Mouse (Mus musculus) MEL (cell line): ENCODE data around the gene Col4a2. TPM values are rescaled to one million over a fixed set of nuclear protein-coding genes. Genes with fewer than 3 reads are reported as not detected.

Source experiments
- DNase-seq: peaks from one replicate; pipeline ENCODE4 v3.0.0; 2011; ENCODE audit warnings: low read depth, low spot score
- H3K27ac ChIP-seq: 2 replicates; pipeline ENCODE4 v1.5.1; 2012; ENCODE audit warnings: low read depth, mild to moderate bottlenecking, control low read depth, low read length, moderate library complexity; ENCODE audit not compliant: control insufficient read depth
- H3K27me3 ChIP-seq, 2 experiments: fragments of 150-350 bp in 1 of 2; sonication (generic) in 1 of 2; 2 replicates each; pipeline ENCODE4 v1.6.1; 2012; ENCODE audit warnings: low read length in 2 of 2, mild to moderate bottlenecking in 2 of 2, improper control_type of control experiment in 1 of 2, moderate library complexity in 1 of 2; ENCODE audit not compliant: insufficient read depth in 2 of 2, control insufficient read depth in 1 of 2
- H3K36me3 ChIP-seq, 2 experiments: 2 replicates each; pipeline ENCODE4 v1.6.1; 2012 to 2014; ENCODE audit warnings: low read length in 2 of 2, improper control_type of control experiment in 1 of 2, inconsistent platforms in 1 of 2, mild to moderate bottlenecking in 1 of 2; ENCODE audit not compliant: insufficient read depth in 2 of 2, control insufficient read depth in 1 of 2
- H3K4me1 ChIP-seq, 2 experiments: fragments of 150-350 bp in 1 of 2; sonication (generic) in 1 of 2; 2 replicates each; pipeline ENCODE4 v1.6.1; 2012; ENCODE audit warnings: low read length in 2 of 2, improper control_type of control experiment in 1 of 2, mild to moderate bottlenecking in 1 of 2; ENCODE audit not compliant: insufficient read depth in 2 of 2, control insufficient read depth in 1 of 2
- H3K4me3 ChIP-seq, 2 experiments: fragments of 150-350 bp in 1 of 2; sonication (generic) in 1 of 2; 2 replicates each; pipeline ENCODE4 v1.5.1; 2012; ENCODE audit warnings: low read depth in 2 of 2, low read length in 2 of 2, mild to moderate bottlenecking in 2 of 2, moderate library complexity in 2 of 2, control low read depth in 1 of 2, improper control_type of control experiment in 1 of 2; ENCODE audit not compliant: control insufficient read depth in 1 of 2, insufficient read depth in 1 of 2
- H3K79me2 ChIP-seq: 2 replicates; pipeline ENCODE4 v1.6.1; 2012; ENCODE audit warnings: mild to moderate bottlenecking, low read length, moderate library complexity; ENCODE audit not compliant: control insufficient read depth, poor library complexity, insufficient read depth
- H3K9ac ChIP-seq: 2 replicates; pipeline ENCODE4 v1.6.1; 2012; ENCODE audit warnings: low read depth, mild to moderate bottlenecking, control low read depth, low read length, moderate library complexity; ENCODE audit not compliant: control insufficient read depth, poor library complexity, severe bottlenecking
- H3K9me3 ChIP-seq: fragments of 150-350 bp; sonication (generic); replicated peaks from 2 replicates; pipeline ENCODE4 v1.6.1; 2012; ENCODE audit warnings: mild to moderate bottlenecking, low read length, improper control_type of control experiment, moderate library complexity; ENCODE audit not compliant: insufficient read depth
- BHLHE40 ChIP-seq: IDR thresholded peaks from 2 replicates; pipeline ENCODE4 v1.6.1; 2012; ENCODE audit warnings: low read depth, mild to moderate bottlenecking, inconsistent platforms, low read length, improper control_type of control experiment, borderline replicate concordance
- CHD1 ChIP-seq: IDR thresholded peaks from 2 replicates; pipeline ENCODE4 v1.6.1; 2012; ENCODE audit warnings: low read depth, mild to moderate bottlenecking, inconsistent platforms, low read length, improper control_type of control experiment
- CTCF ChIP-seq, 3 experiments: IDR thresholded peaks in 2 of 3; conservative IDR thresholded peaks in 1 of 3; 2 replicates each; pipeline ENCODE4 v1.5.1; 2011 to 2012; ENCODE audit warnings: low read length in 3 of 3, low read depth in 2 of 3, mild to moderate bottlenecking in 2 of 3, improper control_type of control experiment in 1 of 3, inconsistent platforms in 1 of 3, mixed read lengths in 1 of 3, moderate library complexity in 1 of 3; ENCODE audit not compliant: control insufficient read depth in 1 of 3, insufficient read depth in 1 of 3, poor library complexity in 1 of 3, severe bottlenecking in 1 of 3
- E2F4 ChIP-seq: IDR thresholded peaks from 2 replicates; pipeline ENCODE4 v1.6.1; 2011; ENCODE audit warnings: low read depth, low read length, improper control_type of control experiment, borderline replicate concordance
- ELF1 ChIP-seq: IDR thresholded peaks from 2 replicates; pipeline ENCODE4 v1.6.1; 2014; ENCODE audit warnings: low read depth, mild to moderate bottlenecking, inconsistent platforms, low read length, improper control_type of control experiment, moderate library complexity
- EP300 ChIP-seq, 2 experiments: IDR thresholded peaks; 2 replicates each; pipeline ENCODE4 v1.6.1; 2011; ENCODE audit warnings: improper control_type of control experiment in 2 of 2, low read length in 2 of 2, low read depth in 1 of 2, mild to moderate bottlenecking in 1 of 2
- ETS1 ChIP-seq: IDR thresholded peaks from 2 replicates; pipeline ENCODE4 v1.6.1; 2012; ENCODE audit warnings: low read depth, mild to moderate bottlenecking, inconsistent platforms, low read length, improper control_type of control experiment, moderate library complexity
- GATA1 ChIP-seq: IDR thresholded peaks from 2 replicates; pipeline ENCODE4 v1.6.1; 2011; ENCODE audit warnings: low read depth, low read length, improper control_type of control experiment
- HCFC1 ChIP-seq: IDR thresholded peaks from 2 replicates; pipeline ENCODE4 v1.6.1; 2012; ENCODE audit warnings: low read depth, mild to moderate bottlenecking, inconsistent platforms, low read length, improper control_type of control experiment, moderate library complexity
- JUND ChIP-seq: IDR thresholded peaks from 2 replicates; pipeline ENCODE4 v1.6.1; 2011; ENCODE audit warnings: low read depth, mild to moderate bottlenecking, improper control_type of control experiment, low read length
- KAT2A ChIP-seq: conservative IDR thresholded peaks from 2 replicates; pipeline ENCODE4 v1.6.1; 2012; ENCODE audit warnings: low read depth, low read length, improper control_type of control experiment, inconsistent platforms
- MAX ChIP-seq: IDR thresholded peaks from 2 replicates; pipeline ENCODE4 v1.6.1; 2011; ENCODE audit warnings: low read length, improper control_type of control experiment
- MAZ ChIP-seq: IDR thresholded peaks from 2 replicates; pipeline ENCODE4 v1.6.1; 2012; ENCODE audit warnings: low read depth, mild to moderate bottlenecking, inconsistent platforms, low read length, improper control_type of control experiment
- MYB ChIP-seq: IDR thresholded peaks from 2 replicates; pipeline ENCODE4 v1.6.1; 2011; ENCODE audit warnings: mild to moderate bottlenecking, low read depth, low read length, improper control_type of control experiment
- NELFE ChIP-seq: IDR thresholded peaks from 2 replicates; pipeline ENCODE4 v1.6.1; 2011; ENCODE audit warnings: low read depth, low read length, improper control_type of control experiment
- NRF1 ChIP-seq: IDR thresholded peaks from 2 replicates; pipeline ENCODE4 v1.6.1; 2014; ENCODE audit warnings: low read depth, mild to moderate bottlenecking, inconsistent platforms, low read length, improper control_type of control experiment, moderate library complexity; ENCODE audit not compliant: poor library complexity, insufficient read depth, severe bottlenecking
- POLR2AphosphoS5 ChIP-seq: IDR thresholded peaks from 2 replicates; pipeline ENCODE4 v1.6.1; 2012; ENCODE audit warnings: low read depth, borderline replicate concordance, mild to moderate bottlenecking, inconsistent platforms, low read length, moderate library complexity, mixed read lengths
- RCOR1 ChIP-seq: IDR thresholded peaks from 2 replicates; pipeline ENCODE4 v1.6.1; 2012; ENCODE audit warnings: low read depth, mild to moderate bottlenecking, inconsistent platforms, low read length, improper control_type of control experiment
- SIN3A ChIP-seq: IDR thresholded peaks from 2 replicates; pipeline ENCODE4 v1.6.1; 2012; ENCODE audit warnings: low read length, improper control_type of control experiment, inconsistent platforms
- TAL1 ChIP-seq: IDR thresholded peaks from 2 replicates; pipeline ENCODE4 v1.6.1; 2012; ENCODE audit warnings: mild to moderate bottlenecking, inconsistent platforms, low read length, moderate library complexity, mixed read lengths
- TBP ChIP-seq: IDR thresholded peaks from 2 replicates; pipeline ENCODE4 v1.8.0; 2011; ENCODE audit warnings: low read depth, low read length, improper control_type of control experiment
- TCF12 ChIP-seq: IDR thresholded peaks from 2 replicates; pipeline ENCODE4 v1.6.1; 2014; ENCODE audit warnings: low read depth, mild to moderate bottlenecking, inconsistent platforms, low read length, improper control_type of control experiment, moderate library complexity
- USF1 ChIP-seq: IDR thresholded peaks from 2 replicates; pipeline ENCODE4 v1.6.1; 2014; ENCODE audit warnings: low read depth, mild to moderate bottlenecking, inconsistent platforms, low read length, improper control_type of control experiment, moderate library complexity
- USF2 ChIP-seq, 2 experiments: IDR thresholded peaks; 2 replicates each; pipeline ENCODE4 v1.6.1; 2011 to 2012; ENCODE audit warnings: improper control_type of control experiment in 2 of 2, low read length in 2 of 2, borderline replicate concordance in 1 of 2, inconsistent platforms in 1 of 2, low read depth in 1 of 2, mild to moderate bottlenecking in 1 of 2; ENCODE audit not compliant: insufficient read depth in 1 of 2
- ZKSCAN1 ChIP-seq: IDR thresholded peaks from 2 replicates; pipeline ENCODE4 v1.6.1; 2012; ENCODE audit warnings: low read depth, mild to moderate bottlenecking, inconsistent platforms, low read length, improper control_type of control experiment, moderate library complexity
- ZNF384 ChIP-seq: IDR thresholded peaks from 2 replicates; pipeline ENCODE4 v1.6.1; 2012; ENCODE audit warnings: low read depth, mild to moderate bottlenecking, inconsistent platforms, low read length, improper control_type of control experiment
- polyA plus RNA-seq, 2 experiments: library from polyadenylated mRNA; stranded (reverse) in 1 of 2; unstranded in 1 of 2; fragments of >175 nt in 1 of 2; fragments of >200 nt in 1 of 2; gene quantifications; 2 replicates each; pipeline versions ENCODE4 v1.2.1 to v1.2.4; 2012; ENCODE audit warnings: low replicate concordance in 2 of 2, low read depth in 1 of 2; ENCODE audit not compliant: insufficient read length in 2 of 2, insufficient read depth in 1 of 2, missing spikeins in 1 of 2
- total RNA-seq: library from RNA; depleted of rRNA; stranded (reverse); fragments of 300-350 nt; gene quantifications from 2 replicates; pipeline ENCODE4 v1.2.3, GENCODE M21; 2012

Gene Col4a2
- total and polyA plus RNA-seq, 3 experiments, result 0.04 to 0.81 TPM; not detected in 1

DNA sequence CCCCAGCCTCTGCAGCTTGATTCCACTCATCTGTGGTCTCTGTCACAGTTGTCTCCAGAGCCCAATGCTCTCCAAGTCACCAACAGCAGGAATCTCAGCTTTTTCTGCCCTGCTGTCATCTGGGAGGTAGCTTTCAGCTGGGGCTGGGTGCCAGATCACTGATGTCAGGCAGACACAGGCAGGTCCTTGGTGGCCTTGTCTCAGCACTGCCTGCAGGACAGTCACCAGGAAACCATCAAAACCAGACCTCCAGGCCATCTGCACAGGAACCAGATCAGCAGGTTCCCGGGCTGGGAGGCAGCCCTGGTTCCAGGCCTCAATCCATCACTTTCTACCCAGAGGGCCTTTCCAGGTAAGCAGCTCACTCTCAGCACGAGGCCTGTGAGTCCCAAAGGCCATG lies 149.2 kb downstream of the Col4a2 start:
- no peaks in the 10 kb centered on the region for H3K4me1 ChIP-seq

DNA sequence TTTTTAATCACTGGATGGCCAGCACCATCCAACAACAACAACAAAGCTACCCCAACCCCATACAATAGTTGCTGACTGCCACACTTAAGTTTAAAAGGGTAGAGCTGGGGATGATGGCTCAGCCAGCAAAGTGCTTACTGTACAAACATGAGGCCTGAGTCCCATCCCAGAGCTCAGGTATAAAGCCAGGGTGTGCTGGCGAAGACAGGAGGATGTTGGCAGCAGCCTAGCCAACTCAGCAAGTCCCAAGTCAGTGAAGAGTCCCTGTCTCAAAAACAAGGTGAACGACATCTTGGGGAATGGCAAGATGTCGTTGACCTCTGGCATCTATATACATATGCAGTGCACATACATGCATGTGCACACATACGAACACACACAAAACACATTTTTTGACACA lies 150.0 kb downstream of the Col4a2 start:
- TF ChIP-seq NELFE (no peak), TAL1 (no peak), NRF1 (no peak), USF2 (IDR thresholded peaks at IDR 0.05; ENCODE audit: borderline replicate concordance in 1 of 2, insufficient read depth in 1 of 2, low read depth in 1 of 2, low read length in 2 of 2) (no peak), E2F4 (no peak), KAT2A (no peak), JUND (no peak), TBP (no peak), MYB (no peak), GATA1 (no peak), ZNF384 (no peak), EP300 (IDR thresholded peaks at IDR 0.05; ENCODE audit: low read depth in 1 of 2, low read length in 2 of 2) (no peak), POLR2AphosphoS5 (no peak), BHLHE40 (no peak)
- H3K79me2 ChIP-seq, result no peaks in the 10 kb centered on the region
- no peaks in the 10 kb centered on the region for H3K4me1 ChIP-seq
- no peak for DNase-seq
- no peaks in the 10 kb centered on the region for H3K27me3 ChIP-seq
- H3K9ac ChIP-seq, result no peak overlapping the region
- H3K27ac ChIP-seq, result no peak overlapping the region
- no peak overlapping the region for H3K4me3 ChIP-seq
- peaks cover 0 to 5% of the 10 kb centered on the region in 2 experiments; a peak in 2 of 4 replicates for H3K36me3 ChIP-seq
- no peaks in the 10 kb centered on the region for H3K9me3 ChIP-seq

More for the DNA sequence above, 149.2 kb downstream of the Col4a2 start:
- no peaks in the 10 kb centered on the region for H3K79me2 ChIP-seq
- DNase-seq, result no peak
- H3K36me3 ChIP-seq, result peaks cover 0 to 5% of the 10 kb centered on the region in 2 experiments; a peak in 2 of 4 replicates
- no peak overlapping the region for H3K27ac ChIP-seq
- no peak overlapping the region for H3K4me3 ChIP-seq
- H3K27me3 ChIP-seq, result no peaks in the 10 kb centered on the region
- H3K9me3 ChIP-seq, result no peaks in the 10 kb centered on the region
- TF ChIP-seq JUND (no peak), ETS1 (no peak), MYB (no peak), KAT2A (no peak), BHLHE40 (no peak), ZNF384 (no peak), HCFC1 (no peak), TAL1 (no peak), RCOR1 (no peak), ELF1 (no peak), POLR2AphosphoS5 (no peak), USF1 (no peak), CHD1 (no peak), SIN3A (no peak), MAZ (no peak), MAX (no peak), NELFE (no peak), TCF12 (no peak), CTCF (IDR thresholded peaks at IDR 0.05 in 2 of 3, conservative IDR thresholded peaks at IDR 0.05 in 1 of 3; ENCODE audit: control insufficient read depth in 1 of 3, insufficient read depth in 1 of 3, low read depth in 2 of 3, low read length in 3 of 3, poor library complexity in 1 of 3, severe bottlenecking in 1 of 3) (no peak), ZKSCAN1 (no peak)
- TF ChIP-seq, all 39 proteins: peak for 0
- H3K9ac ChIP-seq, result no peak overlapping the region
